Mouse (Mus musculus) liver, adult (tissue): ENCODE results near the gene Heatr5a.

Experiments used
- GATA4 ChIP-seq: IDR thresholded peaks from 2 replicates; pipeline ENCODE4 v1.6.1; 2014; ENCODE audit warnings: mild to moderate bottlenecking, low read length; ENCODE audit not compliant: insufficient replicate concordance

Gene Heatr5a

GRCm38 (mm10) chr12:51827958-51828650 is 143.0 kb downstream of the Heatr5a start:
- no peak for TF ChIP-seq GATA4
